Mouse (Mus musculus) layer of hippocampus, adult 8-10 months (tissue): ENCODE measurements around the gene Sf3a3. TPM values are rescaled to one million over a fixed set of nuclear protein-coding genes. Genes with fewer than 3 reads are reported as not detected.
"Not testable (repeated sequence)": the region's sequence is repeated elsewhere in the genome, so short reads cannot be mapped to it uniquely, and the experiment has no call there.

Experiments
- DNase-seq, 2 experiments: peaks; one replicate each; pipeline ENCODE4 v3.0.0; 2022; ENCODE audit warnings: low spot score in 2 of 2
- total RNA-seq, 4 experiments: library from RNA; stranded (reverse); gene quantifications; 2 replicates each; pipeline ENCODE4 v1.2.4; 2022

Sf3a3 gene
- total RNA-seq, 4 experiments from 2014 or later: 33.8 to 39.5 (median 36.0) TPM

DNA sequence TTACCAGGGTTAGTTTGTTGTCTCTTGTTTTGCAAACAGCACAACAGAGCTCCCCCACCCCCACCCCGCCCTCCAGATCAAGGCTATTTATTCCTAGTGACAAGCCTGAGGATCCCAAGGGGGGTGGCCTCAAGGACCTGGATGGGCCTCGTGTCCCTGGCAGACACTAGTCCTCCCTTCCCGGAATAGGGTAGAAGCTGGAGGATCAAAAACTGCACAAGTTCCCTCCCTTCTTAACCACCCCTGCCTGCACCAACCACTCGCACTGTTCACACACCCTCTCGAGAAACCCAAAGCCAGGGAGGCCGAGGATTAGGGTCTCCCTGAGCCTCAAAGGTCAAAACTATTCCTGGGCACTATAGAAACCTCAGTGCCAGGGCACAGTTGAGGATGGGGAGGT is 14.8 kb upstream of the Sf3a3 start:
- DNase-seq: no peak

DNA sequence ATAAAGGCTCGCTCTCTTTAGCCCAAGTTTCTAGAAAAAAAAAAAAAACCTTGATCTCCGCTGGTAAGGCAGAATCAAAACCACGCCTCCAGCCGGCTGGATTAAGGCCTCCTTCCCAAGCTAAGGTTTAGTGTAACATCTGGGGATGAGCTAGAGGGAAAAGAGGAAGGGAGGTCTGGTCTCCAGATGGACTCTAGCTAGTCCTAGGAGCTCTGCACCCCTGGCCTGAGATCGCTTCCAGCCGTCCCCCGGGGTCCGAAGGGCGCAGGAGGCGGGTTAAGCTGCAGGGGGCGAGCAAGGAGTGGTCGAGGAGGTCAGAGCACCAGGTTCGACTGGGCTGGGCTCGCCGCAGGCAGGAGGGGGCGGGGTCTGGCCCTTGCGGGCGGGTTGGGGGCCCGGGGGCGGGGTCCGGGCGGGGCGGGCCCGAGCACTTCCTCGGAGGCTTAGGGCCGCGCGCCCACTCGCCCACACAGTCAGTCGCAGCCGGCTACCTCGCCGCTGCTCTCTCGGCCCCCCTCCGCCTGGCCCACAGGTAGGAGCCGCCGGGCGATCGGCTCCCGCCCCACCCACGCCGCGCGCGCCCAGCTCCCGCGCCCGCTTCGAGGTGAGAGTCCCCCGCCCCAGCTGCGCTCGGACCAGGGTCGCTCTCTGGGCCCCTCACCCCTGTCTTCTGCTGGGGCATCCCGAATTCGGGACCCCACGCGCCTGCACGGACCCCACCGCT is 14.2 kb upstream of the Sf3a3 start, which contains the start of gene Fhl3:
Gene Fhl3, plus strand, starts transcription at position 454 of the 724 bp plus-strand sequence.
- no peak for DNase-seq

DNA sequence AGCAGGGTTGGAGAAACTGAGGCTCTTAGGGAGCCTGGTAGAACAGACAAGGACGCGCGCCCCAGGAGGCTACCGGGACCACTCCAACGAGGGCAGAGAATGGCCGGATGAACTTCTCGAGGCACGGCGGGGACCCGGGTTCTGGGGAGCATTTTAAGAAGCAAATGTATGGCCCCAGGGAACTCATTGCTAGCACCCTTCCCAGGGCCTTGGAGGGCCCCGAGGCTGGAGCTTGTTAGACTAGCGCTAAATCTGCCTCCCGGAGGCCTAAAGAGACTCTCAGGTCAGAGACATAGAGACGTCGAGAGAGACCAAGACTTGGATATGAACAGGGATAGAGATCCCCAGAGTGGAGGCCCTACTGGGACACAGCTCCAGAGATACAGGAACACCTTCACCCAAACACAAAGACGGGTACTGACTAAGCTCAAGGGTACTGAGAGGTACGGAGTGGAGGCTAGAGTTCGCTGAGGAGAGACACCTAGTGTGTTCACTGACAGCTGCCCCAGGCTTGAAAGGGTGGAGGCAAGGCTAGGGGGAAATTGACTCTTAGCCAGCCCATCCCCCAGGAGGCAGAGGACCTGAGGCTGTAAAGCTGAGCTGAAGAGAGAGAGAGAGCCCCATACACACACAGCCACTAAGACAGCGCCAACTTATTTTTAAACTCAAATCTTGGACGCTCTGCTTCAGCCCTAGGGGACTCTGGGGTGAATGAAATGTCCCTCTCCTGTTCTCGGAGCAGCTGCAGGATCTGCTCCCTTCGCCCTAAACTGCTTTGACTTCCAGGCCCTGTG is 13.3 kb upstream of the Sf3a3 start:
- DNase-seq: no peak

DNA sequence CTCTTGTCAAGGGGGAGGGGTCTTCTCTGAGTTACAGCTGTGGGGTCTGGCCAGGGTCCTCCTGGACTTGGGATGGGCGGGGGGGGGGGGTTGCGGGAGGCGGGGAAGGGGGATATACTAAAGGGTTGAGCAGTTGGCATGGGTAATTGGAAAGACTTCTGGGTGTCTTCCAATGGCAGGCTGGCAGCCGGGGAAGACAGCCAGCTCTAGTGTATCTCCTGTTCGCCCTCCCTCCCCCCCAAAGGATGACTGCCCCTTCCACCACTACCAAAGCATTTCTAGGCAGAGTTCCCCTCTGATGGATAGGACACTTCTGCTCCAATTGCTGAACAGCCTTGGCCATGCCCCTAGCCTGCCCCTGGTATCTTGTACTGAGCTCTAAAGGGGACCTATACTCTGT is 12.7 kb upstream of the Sf3a3 start:
- DNase-seq: no peak

DNA sequence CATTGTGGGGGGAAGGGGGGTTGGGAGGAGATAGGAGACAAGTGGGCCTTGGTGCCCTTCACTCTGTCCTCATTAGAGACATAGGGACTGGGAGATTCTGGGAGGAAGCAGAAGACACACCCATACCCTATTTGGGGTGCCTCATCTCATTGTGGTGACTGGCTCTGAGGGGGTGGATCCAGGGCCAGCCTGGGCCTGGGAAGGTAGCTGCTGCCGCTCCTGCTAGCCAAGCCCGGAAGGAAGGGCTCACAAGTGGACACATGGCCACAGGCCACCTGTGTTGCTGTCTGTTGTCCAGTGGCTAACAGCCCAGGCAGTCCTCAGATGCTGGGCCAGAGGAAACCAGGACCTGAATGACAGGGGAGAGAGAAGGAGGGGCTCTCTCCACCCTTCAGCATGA is 11.2 kb upstream of the Sf3a3 start:
- DNase-seq: no peak

DNA sequence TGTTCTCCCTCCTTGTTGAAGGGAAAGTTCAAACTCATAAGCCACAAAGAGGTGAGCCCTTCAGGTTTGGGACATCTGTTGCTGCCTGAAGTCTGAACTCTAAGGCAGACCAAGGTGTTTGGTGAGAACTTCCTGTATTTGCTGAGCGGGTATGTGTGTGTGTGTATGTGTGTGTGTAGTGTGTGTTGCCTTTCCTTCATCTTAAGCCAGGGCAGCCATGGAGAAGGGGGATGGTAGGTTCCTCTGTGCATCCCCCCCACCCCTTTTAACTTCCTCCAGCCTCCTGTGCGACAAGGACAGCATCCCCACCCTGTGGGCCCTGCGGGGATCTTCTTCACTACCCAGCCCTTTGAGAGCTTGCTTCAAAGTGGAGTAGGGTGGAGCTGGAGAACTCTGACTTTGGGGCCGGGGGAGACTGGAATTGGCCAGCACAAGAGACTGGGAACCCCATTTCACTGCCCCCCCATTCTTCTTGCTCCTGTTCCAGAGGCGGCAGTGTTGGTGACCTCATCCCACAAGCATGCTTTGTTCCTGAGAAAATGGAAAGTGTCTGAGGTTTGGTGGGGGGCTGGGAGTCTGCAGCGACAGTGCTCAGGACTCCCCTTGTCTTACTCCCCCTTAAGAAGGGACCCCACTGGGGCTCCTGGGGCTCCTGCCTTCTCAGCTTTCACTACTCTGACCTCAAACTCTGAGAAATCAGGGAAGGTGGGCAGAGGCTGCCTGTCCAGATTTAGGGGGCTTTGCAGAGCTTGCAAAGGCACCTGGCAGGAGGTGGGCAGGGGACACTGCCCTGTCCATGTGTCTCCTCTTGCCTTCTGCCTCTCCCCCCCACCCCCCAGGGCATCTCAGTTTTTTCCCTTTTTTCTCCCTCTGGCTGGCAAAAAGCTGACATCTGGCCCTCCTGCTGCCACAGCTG is 10.4 kb upstream of the Sf3a3 start:
- DNase-seq: no peak

DNA sequence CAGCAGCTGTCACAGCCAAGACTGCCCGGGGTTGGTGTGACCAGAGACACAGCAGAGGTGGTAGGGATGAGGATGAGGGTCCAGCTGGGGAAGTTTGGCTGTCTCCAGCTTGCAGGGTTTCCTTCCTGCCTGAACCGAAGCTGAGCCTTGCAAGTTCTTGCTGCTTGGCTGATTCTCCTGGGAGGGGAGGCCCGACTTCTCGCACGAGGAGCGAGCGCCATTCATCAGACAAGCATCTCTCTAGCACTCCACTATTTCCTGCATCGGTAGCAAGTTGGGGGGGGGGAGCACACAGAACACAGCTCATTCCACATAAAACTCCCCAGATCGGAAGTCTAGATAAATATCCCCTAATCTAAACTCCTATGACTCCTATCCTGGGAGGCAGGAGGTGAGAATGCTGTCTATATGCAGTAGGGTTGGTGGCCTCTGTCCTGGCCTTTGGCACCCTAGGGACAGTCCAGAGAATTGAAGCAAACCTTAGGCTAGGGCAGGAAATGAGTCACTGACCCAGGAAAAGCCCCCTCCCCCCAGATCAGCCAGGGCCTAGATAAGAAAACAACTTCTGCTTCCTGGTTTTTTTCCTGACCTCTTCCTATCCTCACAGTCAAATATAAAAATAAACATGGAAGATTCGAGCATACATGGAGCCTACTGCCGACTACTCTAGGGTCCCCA is 9.6 kb upstream of the Sf3a3 start:
- no peak for DNase-seq

DNA sequence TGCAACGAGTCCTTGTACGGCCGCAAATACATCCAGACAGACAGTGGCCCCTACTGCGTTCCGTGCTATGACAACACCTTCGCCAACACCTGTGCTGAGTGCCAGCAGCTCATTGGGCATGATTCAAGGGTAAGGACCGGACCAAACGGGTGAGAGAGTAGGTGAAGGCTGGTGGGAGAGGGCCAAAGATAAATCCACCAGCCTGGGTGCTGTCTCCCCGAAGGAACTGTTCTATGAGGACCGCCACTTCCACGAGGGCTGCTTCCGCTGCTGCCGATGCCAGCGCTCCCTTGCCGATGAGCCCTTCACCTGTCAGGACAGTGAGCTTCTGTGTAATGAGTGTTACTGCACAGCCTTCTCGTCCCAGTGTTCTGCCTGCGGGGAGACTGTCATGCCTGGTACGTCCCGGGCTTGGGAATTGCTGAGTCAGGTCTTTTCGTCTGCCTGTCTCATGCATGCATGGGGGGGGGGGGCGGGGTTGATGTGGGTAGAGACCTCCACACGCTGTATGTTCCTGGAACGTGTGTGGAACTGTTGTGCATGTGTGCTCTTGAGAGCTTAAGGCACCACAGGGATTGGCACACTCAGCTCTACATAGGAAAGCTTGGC is 8.8 kb upstream of the Sf3a3 start:
- DNase-seq: no peak

DNA sequence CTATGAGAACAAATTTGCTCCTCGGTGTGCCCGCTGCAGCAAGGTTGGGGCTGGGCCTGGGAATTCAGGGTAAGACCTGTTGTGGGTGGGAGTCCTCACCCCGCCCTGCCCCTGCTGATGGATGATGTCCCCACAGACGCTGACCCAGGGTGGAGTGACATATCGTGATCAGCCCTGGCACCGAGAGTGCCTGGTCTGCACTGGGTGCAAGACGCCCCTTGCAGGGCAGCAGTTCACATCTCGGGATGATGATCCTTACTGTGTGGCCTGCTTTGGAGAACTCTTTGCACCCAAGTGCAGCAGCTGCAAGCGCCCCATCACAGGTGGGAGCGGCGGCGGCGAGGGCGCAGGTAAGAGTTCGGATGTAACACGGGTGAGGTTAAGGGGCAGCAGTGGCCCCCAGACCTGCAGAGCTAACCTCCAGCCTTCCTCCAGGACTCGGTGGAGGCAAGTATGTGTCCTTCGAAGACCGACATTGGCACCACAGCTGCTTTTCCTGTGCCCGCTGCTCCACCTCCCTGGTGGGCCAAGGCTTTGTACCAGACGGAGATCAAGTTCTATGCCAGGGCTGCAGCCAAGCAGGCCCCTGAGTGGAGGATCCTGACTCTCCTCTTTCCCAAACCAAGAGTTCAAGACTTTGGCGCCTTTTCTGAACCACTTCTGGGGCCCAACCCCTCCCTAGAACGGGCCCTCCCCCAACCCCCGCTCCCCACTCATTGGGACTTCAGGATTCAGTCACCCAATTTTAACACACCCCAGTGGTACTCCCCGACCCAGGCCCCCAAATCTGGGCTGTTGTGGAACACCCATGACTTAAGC is 7.0 kb upstream of the Sf3a3 start:
- not testable (repeated sequence) for DNase-seq

DNA sequence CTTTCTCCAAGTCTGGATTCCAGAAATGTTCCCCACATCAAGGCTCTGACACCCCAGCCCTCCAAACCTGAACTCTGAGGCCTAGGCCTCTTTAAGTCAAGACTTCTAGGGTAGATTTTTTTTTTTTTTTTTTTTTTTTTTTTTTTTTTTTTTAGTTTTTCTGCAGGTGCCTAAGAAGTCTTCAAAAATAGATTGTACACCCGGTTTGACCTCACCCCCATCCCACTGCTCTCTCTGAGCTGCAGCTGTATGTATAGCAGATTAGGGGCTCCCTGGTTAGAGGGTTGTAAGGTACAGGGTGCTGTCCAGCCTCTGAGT is 6.4 kb upstream of the Sf3a3 start:
- DNase-seq: not testable (repeated sequence)

DNA sequence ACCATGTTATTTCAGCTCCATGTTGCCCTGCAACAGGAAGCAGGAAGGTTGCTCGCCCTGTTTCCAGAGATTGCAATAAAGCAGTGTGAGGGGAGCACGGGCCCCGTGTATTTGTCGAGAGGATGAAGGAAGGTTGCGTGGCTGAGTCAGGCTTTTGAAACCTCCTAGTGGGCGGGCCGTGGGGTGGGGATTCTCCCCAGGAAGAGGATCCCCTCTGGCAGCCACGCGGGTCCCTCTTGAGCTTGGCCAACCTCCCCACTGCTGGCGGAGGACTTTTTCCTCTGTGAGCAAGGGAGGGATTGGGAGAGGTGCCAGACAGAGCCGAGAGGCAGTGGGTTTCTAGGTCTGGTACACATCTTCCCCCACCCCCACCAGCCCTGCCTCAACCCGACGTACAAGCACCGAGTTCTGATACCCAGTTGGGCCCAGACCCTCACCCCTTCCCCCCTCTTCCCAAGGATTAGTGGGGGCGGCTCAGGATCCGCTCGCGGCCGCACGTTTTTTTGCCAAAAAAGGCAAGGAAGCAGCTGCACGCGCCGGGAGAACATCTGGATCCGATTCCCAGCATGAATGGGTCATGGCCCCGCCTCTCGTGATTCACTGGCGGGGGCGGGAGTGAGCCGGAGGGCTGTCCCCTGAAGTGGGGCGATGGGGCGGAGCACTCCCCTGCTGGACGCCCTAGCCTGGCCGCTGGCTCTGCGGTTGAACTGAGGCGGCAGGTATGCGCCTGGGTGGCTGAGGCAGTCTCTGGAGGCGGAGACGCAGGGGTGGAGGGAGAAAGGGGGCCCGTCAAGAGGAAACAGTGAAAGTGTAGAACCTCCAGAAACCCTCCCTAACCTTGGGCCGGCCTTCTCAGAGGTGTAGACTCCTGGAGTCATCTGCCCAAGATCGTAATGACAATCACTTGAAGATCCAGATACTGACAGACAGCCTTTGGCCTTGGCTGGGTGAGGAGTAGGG is 5.8 kb upstream of the Sf3a3 start:
- peak in 1 of 2 experiments; percentile 57 for DNase-seq

DNA sequence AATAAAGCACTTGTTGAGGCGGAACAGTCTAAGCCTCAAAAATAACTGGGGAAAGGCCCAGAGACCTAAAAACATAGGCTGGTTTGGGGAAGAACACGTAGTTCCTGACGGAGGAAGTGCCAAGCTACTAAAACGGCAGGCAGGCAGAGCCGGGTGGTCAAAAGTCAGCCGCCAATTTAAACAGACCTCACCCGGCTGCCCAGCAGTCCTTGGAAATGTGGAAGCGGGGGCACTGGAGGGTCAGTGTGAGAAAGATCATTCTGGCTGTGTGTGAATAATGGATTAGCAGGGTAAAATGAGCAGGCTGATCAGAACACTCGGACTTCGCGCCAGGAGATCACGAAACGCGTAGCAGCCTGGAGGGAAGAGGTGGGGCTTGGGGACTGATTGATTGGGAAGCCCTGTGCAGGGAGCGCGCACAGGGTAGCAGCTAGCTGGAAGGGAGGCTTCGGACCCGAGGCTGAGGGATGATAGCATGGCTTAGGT is 4.6 kb upstream of the Sf3a3 start:
- DNase-seq: no peak

DNA sequence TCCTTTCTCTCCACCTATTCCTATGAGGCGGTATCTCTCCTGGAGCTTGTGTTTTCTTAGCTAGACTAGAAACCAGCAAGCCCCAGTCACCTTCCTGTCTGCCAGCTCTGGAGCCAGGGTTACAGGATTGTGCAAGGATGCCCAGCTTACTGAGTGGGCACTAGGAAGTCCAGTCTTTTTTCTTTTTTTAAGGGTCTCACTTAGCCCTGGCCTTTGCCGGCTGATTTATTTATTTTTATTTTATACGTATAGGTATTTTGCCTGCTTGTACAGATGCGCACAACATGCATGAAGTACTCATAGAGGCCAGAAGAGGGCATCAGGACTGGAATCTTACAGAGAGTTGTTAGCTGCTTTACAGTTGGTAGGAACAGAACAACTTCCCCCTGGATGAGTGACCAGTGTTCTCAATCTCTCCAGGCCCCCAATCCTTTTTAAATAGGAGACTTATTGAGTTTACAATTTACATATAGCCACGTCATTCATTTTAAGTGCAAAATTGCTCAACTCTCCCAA is 3.7 kb upstream of the Sf3a3 start:
- DNase-seq: no peak

DNA sequence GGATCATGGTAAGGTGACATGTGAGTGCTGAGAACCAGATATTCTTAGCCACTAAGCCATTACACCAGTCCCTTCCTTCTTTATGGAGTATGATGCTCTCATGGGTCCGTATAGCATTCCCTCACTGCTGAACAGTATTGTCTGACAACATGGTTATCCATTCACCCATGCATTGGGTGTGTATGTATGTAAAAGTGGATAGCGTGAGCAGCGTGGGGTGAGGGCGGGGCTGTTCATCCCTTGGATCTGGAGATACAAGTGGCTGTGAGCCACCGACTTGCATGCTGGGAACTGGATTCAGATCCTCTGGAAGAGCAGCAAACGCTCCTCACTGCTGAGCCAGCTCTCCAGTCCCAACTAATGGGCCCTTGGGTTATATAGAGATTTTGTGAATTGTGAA is 2.0 kb upstream of the Sf3a3 start:
- no peak for DNase-seq

DNA sequence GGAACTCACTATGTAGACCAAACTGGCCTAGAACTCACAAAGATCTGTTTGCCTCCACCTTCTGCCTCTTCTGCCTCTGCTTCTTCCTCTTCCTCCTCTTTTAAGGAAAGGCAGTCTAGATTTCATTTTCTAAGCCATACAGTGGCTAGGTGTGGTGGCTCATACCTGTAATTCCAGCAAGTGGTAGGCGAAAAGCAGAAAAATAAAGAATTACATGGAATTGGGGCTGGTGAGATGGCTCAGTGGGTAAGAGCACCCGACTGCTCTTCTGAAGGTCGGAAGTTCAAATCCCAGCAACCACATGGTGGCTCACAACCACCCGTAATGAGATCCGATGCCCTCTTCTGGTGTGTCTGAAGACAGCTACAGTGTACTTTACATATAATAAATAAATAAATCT is 726 bp upstream of the Sf3a3 start:
- not testable (repeated sequence) for DNase-seq

DNA sequence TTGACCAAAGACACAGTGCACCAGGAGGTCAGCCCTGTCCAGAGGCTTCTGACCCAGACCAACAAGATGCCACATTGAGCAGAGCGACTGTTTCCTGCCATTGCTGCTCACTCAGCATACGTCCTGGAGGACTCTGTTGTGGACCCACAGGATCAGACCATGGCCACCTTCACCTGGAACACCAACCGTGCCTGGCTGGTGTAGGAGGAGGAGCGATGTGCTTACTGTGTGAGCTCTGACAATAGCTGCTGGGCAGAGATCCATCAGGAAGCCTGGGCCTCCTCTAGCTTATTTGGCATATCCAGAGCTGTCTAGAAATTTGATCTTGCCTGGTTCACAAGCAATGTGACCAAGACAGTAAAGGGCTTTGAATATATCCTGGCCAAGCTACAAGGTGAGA is 4.5 kb downstream of the Sf3a3 start:
- DNase-seq: no peak

DNA sequence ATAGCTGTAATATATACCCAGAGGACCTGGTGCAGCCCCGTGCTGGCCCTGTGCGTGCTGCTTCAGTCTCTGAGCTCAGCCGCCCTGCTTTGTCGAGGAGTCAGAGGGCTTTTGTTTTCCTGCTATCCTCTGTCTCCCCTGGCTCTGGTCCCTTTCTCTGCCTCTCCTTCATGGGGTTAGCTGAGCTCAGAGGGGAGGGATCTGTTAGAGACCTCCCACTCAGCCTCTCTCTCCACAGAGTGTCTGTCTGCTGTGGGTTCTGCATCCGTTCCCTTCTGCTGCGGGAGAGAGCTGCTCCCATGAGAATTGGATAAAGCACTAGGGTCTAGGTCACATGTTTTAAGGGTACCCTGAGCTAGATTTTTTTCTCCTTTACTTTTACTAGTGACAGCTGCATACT is 11.5 kb downstream of the Sf3a3 start:
- DNase-seq: no peak

DNA sequence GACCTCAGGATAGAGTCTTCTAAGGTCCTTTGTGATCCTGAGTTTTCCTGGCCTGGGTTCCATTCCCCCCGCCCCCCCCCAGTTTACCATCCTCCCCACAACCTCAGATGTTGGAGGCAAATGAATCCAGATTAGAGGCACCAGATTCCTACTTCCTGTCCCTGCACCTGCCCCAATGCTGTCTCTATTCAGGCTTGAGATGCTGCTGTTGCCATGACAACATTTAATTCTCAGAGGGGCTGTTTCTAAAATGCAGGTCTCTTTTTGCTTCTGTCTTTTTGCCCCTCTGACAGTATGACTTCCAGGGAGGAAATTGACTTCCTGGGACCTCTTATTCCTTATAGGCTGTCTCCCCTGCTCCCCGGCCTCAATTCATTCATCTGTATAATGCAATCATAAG is 22.4 kb downstream of the Sf3a3 start:
- no peak for DNase-seq

DNA sequence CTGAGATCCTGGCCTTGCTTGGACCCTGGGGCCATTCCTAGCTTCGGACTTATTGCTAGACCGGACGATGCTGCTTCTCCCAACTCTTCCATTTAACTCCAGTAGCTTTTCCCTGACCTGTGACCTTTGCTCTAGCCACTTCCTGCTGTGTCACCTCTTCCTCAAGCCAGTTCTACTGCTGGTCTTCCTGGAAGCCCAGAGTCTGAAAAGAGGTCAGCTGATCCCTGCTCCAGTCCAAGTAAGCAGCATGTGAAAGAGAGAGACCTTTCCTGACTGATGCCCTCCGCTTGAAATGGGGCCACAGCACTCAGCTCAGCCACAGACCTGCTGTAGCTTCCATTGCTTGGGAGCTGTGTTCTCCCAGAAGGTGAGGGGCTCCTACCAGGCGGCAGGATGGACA is 22.9 kb downstream of the Sf3a3 start:
- no peak for DNase-seq
